Mouse (Mus musculus) liver, embryonic 14.5 days (tissue): ENCODE measurements at regions not wholly inside any gene's neighbourhood (a gene's known extent, or its start where the extent isn't known, plus 50 kb on each side); places are given as distances from the start of the nearest gene placed in this dataset.

Experiments used
- ATAC-seq: fragments of 200-750 bp; cut with Nextera tagmentation; 2 replicates; pipeline ENCODE4 v1.8.0; 2017; ENCODE audit warnings: moderate number of reproducible peaks, mild to moderate bottlenecking, moderate library complexity; ENCODE audit not compliant: insufficient read depth
- DNase-seq, 3 experiments: peaks; one replicate each; pipeline ENCODE4 v3.0.0-alpha.2; 2012 to 2013; ENCODE audit warnings: low read depth in 3 of 3, low spot score in 3 of 3
- H3K27ac ChIP-seq: fragments of 300-500 bp; sonication (generic); 2 replicates; pipeline ENCODE4 v1.5.1; 2014; ENCODE audit warnings: moderate library complexity, mild to moderate bottlenecking, control low read depth, inconsistent platforms
- H3K27me3 ChIP-seq: fragments of 300-500 bp; sonication (generic); 2 replicates; pipeline ENCODE4 v1.6.1; 2014; ENCODE audit warnings: mild to moderate bottlenecking, low read length, moderate library complexity; ENCODE audit not compliant: control insufficient read depth, insufficient read depth
- H3K36me3 ChIP-seq: fragments of 300-500 bp; sonication (generic); replicated peaks from 2 replicates; pipeline ENCODE4 v1.6.1; 2014; ENCODE audit warnings: low read depth; ENCODE audit not compliant: control insufficient read depth, insufficient read depth
- H3K4me1 ChIP-seq, 2 experiments: fragments of 200-500 bp in 1 of 2; fragments of 300-500 bp in 1 of 2; sonication (generic) in 1 of 2; replicated peaks; 2 replicates each; pipeline ENCODE4 v1.6.1; 2012 to 2014; ENCODE audit warnings: antibody characterized with exemption in 1 of 2, inconsistent platforms in 1 of 2, low read length in 1 of 2; ENCODE audit not compliant: control insufficient read depth in 2 of 2, insufficient read depth in 2 of 2
- H3K4me2 ChIP-seq: fragments of 300-500 bp; sonication (generic); 2 replicates; pipeline ENCODE4 v1.6.1; 2014; ENCODE audit warnings: low read depth, mild to moderate bottlenecking, control low read depth, moderate library complexity
- H3K4me3 ChIP-seq, 2 experiments: fragments of 200-500 bp in 1 of 2; fragments of 300-500 bp in 1 of 2; sonication (generic) in 1 of 2; 2 replicates each; pipeline ENCODE4 v1.5.1; 2012 to 2014; ENCODE audit warnings: low read depth in 2 of 2, low read length in 2 of 2, mild to moderate bottlenecking in 2 of 2, control low read depth in 1 of 2, inconsistent platforms in 1 of 2, moderate library complexity in 1 of 2; ENCODE audit not compliant: insufficient read depth in 1 of 2
- H3K9ac ChIP-seq: fragments of 300-500 bp; sonication (generic); replicated peaks from 2 replicates; pipeline ENCODE4 v1.6.1; 2014; ENCODE audit warnings: mild to moderate bottlenecking, control low read depth, moderate library complexity
- H3K9me3 ChIP-seq: fragments of 300-500 bp; sonication (generic); 2 replicates; pipeline ENCODE4 v1.6.1; 2016; ENCODE audit warnings: low read length, mixed read lengths; ENCODE audit not compliant: control insufficient read depth
- CTCF ChIP-seq: IDR thresholded peaks from 2 replicates; pipeline ENCODE4 v1.5.1; 2016; ENCODE audit warnings: antibody characterized with exemption, low read depth, control low read depth
- EP300 ChIP-seq: IDR thresholded peaks from 2 replicates; pipeline ENCODE4 v1.6.1; 2016; ENCODE audit warnings: antibody characterized with exemption, low read depth
- WGBS: fragments of 180-500 bp; shearing (Covaris S2); extraction: QIAGEN DNeasy Blood & Tissue Kit; methylation state at CpG from one replicate; pipeline ENCODE4 v1.1.7; 2014; ENCODE audit not compliant: insufficient replicate concordance; 5-methylcytosine and 5-hydroxymethylcytosine counted together

- WGBS, result 34% methylated on average over 2 of the region's 2 CpGs
- H3K9ac ChIP-seq, result no peak overlapping the region
These were observed 105.4 kb upstream of the Mroh9 start for GRCm38 (mm10) chr1:163190841-163191240.

GRCm38 (mm10) chr1:163181851-163182250 lies 96.4 kb upstream of the Mroh9 start:
- Histone ChIP-seq H3K4me3 (no peak overlapping the region), H3K9me3 (no peaks in the 10 kb centered on the region), H3K27me3 (no peaks in the 10 kb centered on the region), H3K4me2 (no peak overlapping the region), H3K36me3 (no peaks in the 10 kb centered on the region), H3K27ac (no peak overlapping the region), H3K4me1 (no peaks in the 10 kb centered on the region), H3K9ac (no peak overlapping the region)
- no peak for DNase-seq
- WGBS, result 26% methylated on average over 2 of the region's 2 CpGs
- ATAC-seq, result no peak
- no peak for TF ChIP-seq CTCF
- no peak for TF ChIP-seq EP300

More at GRCm38 (mm10) chr1:163190841-163191240, 105.4 kb upstream of the Mroh9 start:
- no peak overlapping the region for H3K4me3 ChIP-seq
- H3K4me1 ChIP-seq, result no peaks in the 10 kb centered on the region
- no peak overlapping the region for H3K27ac ChIP-seq
- H3K36me3 ChIP-seq, result no peaks in the 10 kb centered on the region
- DNase-seq (no peak), ATAC-seq (no peak)
- TF ChIP-seq CTCF, result no peak
- no peak for TF ChIP-seq EP300
- no peaks in the 10 kb centered on the region for H3K27me3 ChIP-seq
- H3K9me3 ChIP-seq, result no peaks in the 10 kb centered on the region
- no peak overlapping the region for H3K4me2 ChIP-seq

- DNase-seq, result no peak
- Histone ChIP-seq H3K27me3 (no peaks in the 10 kb centered on the region), H3K4me1 (no peaks in the 10 kb centered on the region), H3K4me3 (no peak overlapping the region), H3K9ac (no peak overlapping the region), H3K27ac (no peak overlapping the region), H3K4me2 (no peak overlapping the region), H3K36me3 (no peaks in the 10 kb centered on the region), H3K9me3 (no peaks in the 10 kb centered on the region)
- 28% methylated on average over 3 of the region's 3 CpGs for WGBS
- no peak for ATAC-seq
- TF ChIP-seq EP300 (no peak), CTCF (no peak)
These were observed 91.5 kb upstream of the Mroh9 start for GRCm38 (mm10) chr1:163177011-163177410.

- ATAC-seq (no peak), DNase-seq (no peak)
- no peaks in the 10 kb centered on the region for H3K27me3 ChIP-seq
- no peaks in the 10 kb centered on the region for H3K4me1 ChIP-seq
- H3K9me3 ChIP-seq, result no peaks in the 10 kb centered on the region
- H3K36me3 ChIP-seq, result no peaks in the 10 kb centered on the region
- no peak for TF ChIP-seq CTCF
- no peak for TF ChIP-seq EP300
- no peak overlapping the region for H3K4me3 ChIP-seq
- no peak overlapping the region for H3K9ac ChIP-seq
- H3K4me2 ChIP-seq, result no peak overlapping the region
- H3K27ac ChIP-seq, result no peak overlapping the region
These were observed 81.6 kb upstream of the Mroh9 start for GRCm38 (mm10) chr1:163167051-163167450.

GRCm38 (mm10) chr1:163163636-163164035 lies 78.2 kb upstream of the Mroh9 start:
- H3K4me3 ChIP-seq, result no peak overlapping the region
- no peaks in the 10 kb centered on the region for H3K4me1 ChIP-seq
- H3K27me3 ChIP-seq, result no peaks in the 10 kb centered on the region
- ATAC-seq, result no peak
- H3K9ac ChIP-seq, result no peak overlapping the region
- no peak for DNase-seq
- no peaks in the 10 kb centered on the region for H3K9me3 ChIP-seq
- H3K27ac ChIP-seq, result no peak overlapping the region
- TF ChIP-seq CTCF, result no peak
- no peak overlapping the region for H3K4me2 ChIP-seq
- WGBS, result 50% methylated on average over 2 of the region's 2 CpGs
- H3K36me3 ChIP-seq, result no peaks in the 10 kb centered on the region

GRCm38 (mm10) chr1:163159911-163160310 lies 74.4 kb upstream of the Mroh9 start:
- ATAC-seq, result no peak
- Histone ChIP-seq H3K4me1 (no peaks in the 10 kb centered on the region), H3K9ac (no peak overlapping the region), H3K27ac (no peak overlapping the region), H3K9me3 (no peaks in the 10 kb centered on the region), H3K4me2 (no peak overlapping the region), H3K4me3 (no peak overlapping the region), H3K36me3 (no peaks in the 10 kb centered on the region), H3K27me3 (no peaks in the 10 kb centered on the region)
- DNase-seq, result no peak
- TF ChIP-seq CTCF (no peak), EP300 (no peak)
- WGBS, result 62% methylated on average over 3 of the region's 3 CpGs
